In the genomic region with DNA sequence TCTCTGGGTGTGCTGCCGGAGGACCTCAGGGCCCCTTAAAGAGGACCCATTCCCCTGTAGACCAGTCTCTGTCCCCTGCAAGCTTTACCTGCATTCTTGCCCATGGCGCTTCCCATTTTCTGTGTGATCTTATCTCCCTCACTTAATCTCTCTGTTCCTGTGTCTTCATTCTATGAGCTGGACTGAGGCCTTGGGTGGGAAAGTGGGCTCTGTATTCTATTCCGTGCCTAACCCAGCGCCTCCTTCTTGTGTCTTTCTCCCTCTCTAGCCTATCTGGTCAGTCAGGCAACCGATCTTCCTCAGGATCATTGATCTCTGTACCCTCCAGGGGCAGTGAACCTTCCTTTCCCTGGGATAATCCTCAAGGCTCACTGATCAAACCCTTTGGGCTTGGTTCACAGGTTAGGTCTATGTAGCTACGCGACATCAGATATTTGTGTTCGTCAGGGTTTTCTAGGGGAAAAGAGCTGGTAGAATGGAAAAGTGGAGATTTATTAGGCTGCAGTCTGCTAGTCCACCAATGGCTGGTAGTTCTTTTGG, we compare ENCODE assay signal across 8 mouse cellular contexts. TPM values are rescaled to one million over a fixed set of nuclear protein-coding genes. Genes with fewer than 3 reads are reported as not detected.
DNase-seq lines count a peak whose midpoint lies in the region; ATAC-seq and TF ChIP-seq lines count a peak whose summit lies in the region.

No protein-coding gene starts in this region.

- peak overlapping the region; percentile 75 for H3K4me3 ChIP-seq in gastrocnemius, adult 2 months
- H3K4me3 ChIP-seq in G1E (ENCODE audit: low read depth, low read length), result peak overlapping the region; percentile 90
- H3K4me3 ChIP-seq in hindbrain, embryonic 11.5 days (ENCODE audit: low read depth, low read length), result peak overlapping the region; percentile 82
- peak overlapping the region; percentile 88 for H3K4me3 ChIP-seq in liver, postnatal 0 days (ENCODE audit: low read depth, low read length)

- peak overlapping the region; percentile 76 for H3K9ac ChIP-seq in hindbrain, embryonic 11.5 days (ENCODE audit: low read depth, low read length)
- peak overlapping the region; percentile 89 for H3K9ac ChIP-seq in liver, postnatal 0 days (replicated peaks)

- peaks cover 48% of the 10 kb centered on the region for H3K36me3 ChIP-seq in G1E (replicated peaks)
- H3K36me3 ChIP-seq in hindbrain, embryonic 11.5 days (ENCODE audit: control insufficient read depth, insufficient read depth, low read length), result no peaks in the 10 kb centered on the region
- H3K36me3 ChIP-seq in liver, postnatal 0 days (replicated peaks; ENCODE audit: insufficient read depth, low read length), result peaks cover 16% of the 10 kb centered on the region; the same call in 1 of the 2 replicates

- ATAC-seq in G1E (ENCODE audit: extremely low read depth, insufficient number of reproducible peaks, low FRiP score, poor library complexity, severe bottlenecking), result no peak
- no peak for ATAC-seq in hindbrain, embryonic 11.5 days (ENCODE audit: low FRiP score)
- ATAC-seq in liver, postnatal 0 days, result no peak
- ATAC-seq in inflammation-experienced regulatory T-cells, adult 6 months, result no peak

- DNase-seq in gastrocnemius, adult 2 months, result no peak
- no peak for DNase-seq in gastrocnemius, postnatal 10 days
- DNase-seq in G1E (ENCODE audit: low spot score), result no peak
- no peak for DNase-seq in hindbrain, embryonic 11.5 days (ENCODE audit: low spot score)
- DNase-seq in liver, postnatal 0 days, result no peak
- no peak for DNase-seq in adrenal gland, adult 2 months
- no peak for DNase-seq in right cerebral cortex, adult 2 months (ENCODE audit: low spot score in 2 of 2)

- peaks cover 11% of the 10 kb centered on the region for H3K9me3 ChIP-seq in G1E (replicated peaks)
- no peaks in the 10 kb centered on the region for H3K9me3 ChIP-seq in hindbrain, embryonic 11.5 days (ENCODE audit: control insufficient read depth, low read length)
- no peaks in the 10 kb centered on the region for H3K9me3 ChIP-seq in liver, postnatal 0 days (ENCODE audit: low read length)

- no peak for TF ChIP-seq EP300 in liver, postnatal 0 days (IDR thresholded peaks at IDR 0.05; ENCODE audit: low read depth)

- WGBS in hindbrain, embryonic 11.5 days, result 33% methylated on average over 8 of the region's 8 CpGs
- WGBS in liver, postnatal 0 days (ENCODE audit: insufficient replicate concordance), result 36% methylated on average over 8 of the region's 8 CpGs

- no peak for TF ChIP-seq CTCF in gastrocnemius, adult 2 months (IDR thresholded peaks at IDR 0.05)
- no peak for TF ChIP-seq CTCF in G1E (IDR thresholded peaks at IDR 0.05; ENCODE audit: low read depth, low read length)
- no peak for TF ChIP-seq CTCF in liver, postnatal 0 days (IDR thresholded peaks at IDR 0.05; ENCODE audit: low read depth)

- no peaks in the 10 kb centered on the region for H3K27me3 ChIP-seq in G1E (ENCODE audit: insufficient read depth, low read length)
- H3K27me3 ChIP-seq in hindbrain, embryonic 11.5 days (ENCODE audit: control insufficient read depth, insufficient read depth, low read length), result no peaks in the 10 kb centered on the region
- no peaks in the 10 kb centered on the region for H3K27me3 ChIP-seq in liver, postnatal 0 days (ENCODE audit: insufficient read depth, low read length)

- H3K4me2 ChIP-seq in hindbrain, embryonic 11.5 days (replicated peaks; ENCODE audit: low read depth, low read length), result peak overlapping the region; percentile 85
- peak overlapping the region; percentile 92 for H3K4me2 ChIP-seq in liver, postnatal 0 days (ENCODE audit: low read depth, low read length)

- H3K27ac ChIP-seq in gastrocnemius, adult 2 months, result no peak overlapping the region
- H3K27ac ChIP-seq in hindbrain, embryonic 11.5 days (ENCODE audit: low read depth, low read length), result no peak overlapping the region
- H3K27ac ChIP-seq in liver, postnatal 0 days (ENCODE audit: low read depth), result peak overlapping the region; percentile 78

- peaks cover 70% of the 10 kb centered on the region for H3K4me1 ChIP-seq in G1E (ENCODE audit: insufficient read depth, low read depth, low read length)
- 0 out of 2 replicates have a peak, but pooled peaks cover 2% of the 10 kb centered on the region for H3K4me1 ChIP-seq in hindbrain, embryonic 11.5 days (replicated peaks; ENCODE audit: control insufficient read depth, insufficient read depth, low read length)
- peaks cover 11% of the 10 kb centered on the region for H3K4me1 ChIP-seq in liver, postnatal 0 days (ENCODE audit: insufficient read depth)

- intact Hi-C loops in gastrocnemius, adult 2 months (cut with DNase I), result no loop called here

RNA-seq across cellular contexts. Expression of gene Cit, which starts 0.6 kb away (rescaled TPM):
- total RNA-seq in gastrocnemius, adult 2 months (2021), result under 1 TPM; 0.61 to 0.95 TPM
- 10 to 100 TPM in 1 of 2 experiments, 1 to 10 TPM in 1; 7.8 to 11.4 TPM for total RNA-seq in gastrocnemius, postnatal 10 days (2021)
- total RNA-seq in G1E (2014; fragmentation: Nextera tagmentation) (99.7 and 126 TPM in 2 replicates), G1E (2017) (38.9 and 44.1 TPM in 2 replicates)
- 56.4 and 69.8 TPM in 2 replicates for polyA plus RNA-seq in G1E (2012)
- polyA plus RNA-seq in hindbrain, embryonic 11.5 days (2014; fragmentation: Nextera tagmentation; extraction: Ambion mirVana), result 27.1 and 33.6 TPM in 2 replicates
- 9.1 and 11.5 TPM in 2 replicates for polyA plus RNA-seq in liver, postnatal 0 days (2015; fragmentation: Nextera tagmentation; extraction: Ambion mirVana)
- polyA plus RNA-seq in inflammation-experienced regulatory T-cells, adult 6 months (2017; shearing (Covaris generic)), result 10 to 100 TPM in 1 of 3 experiments, 1 to 10 TPM in 2; 2.9 to 27.5 (median 4.1) TPM
- total RNA-seq in adrenal gland, adult 2 months (2021), result 1 to 10 TPM; 3.9 to 5.2 TPM
- 4.0 and 8.7 TPM in 2 replicates for polyA plus RNA-seq in adrenal gland, adult 2 months (2012; rRNA removed)
